Mouse (Mus musculus): ENCODE measurements around the gene Ccr1l1. TPM values are rescaled to one million over a fixed set of nuclear protein-coding genes. Genes with fewer than 3 reads are reported as not detected.
"Not testable (repeated sequence)": the region's sequence is repeated elsewhere in the genome, so short reads cannot be mapped to it uniquely, and the experiment has no call there.

Gene Ccr1l1
- total RNA-seq, 1 experiment from 2014 or later, result not detected

GRCm38 (mm10) chr9:123968290-123968912 lies 9.8 kb downstream of the Ccr1l1 start, which contains the start of gene Ccr1:
Gene Ccr1, minus strand, starts transcription at chr9:123968692.
- peak; percentile 59 to 75 for ATAC-seq (replicated peaks in 1 of 2; ENCODE audit: insufficient read depth in 1 of 2, low FRiP score in 2 of 2, low TSS enrichment in 1 of 2, low read depth in 1 of 2, poor library complexity in 2 of 2, severe bottlenecking in 2 of 2)

GRCm38 (mm10) chr9:123966858-123967495 lies 11.2 kb downstream of the Ccr1l1 start:
- ATAC-seq (replicated peaks in 1 of 2; ENCODE audit: insufficient read depth in 1 of 2, low FRiP score in 2 of 2, low TSS enrichment in 1 of 2, low read depth in 1 of 2, poor library complexity in 2 of 2, severe bottlenecking in 2 of 2), result not testable (repeated sequence)

GRCm38 (mm10) chr9:123964776-123965175 lies 13.4 kb downstream of the Ccr1l1 start:
- ATAC-seq (replicated peaks in 1 of 2; ENCODE audit: insufficient read depth in 1 of 2, low FRiP score in 2 of 2, low TSS enrichment in 1 of 2, low read depth in 1 of 2, poor library complexity in 2 of 2, severe bottlenecking in 2 of 2), result peak in 1 of 2 experiments; percentile 36; a peak in 1 of 4 replicates

DNA sequence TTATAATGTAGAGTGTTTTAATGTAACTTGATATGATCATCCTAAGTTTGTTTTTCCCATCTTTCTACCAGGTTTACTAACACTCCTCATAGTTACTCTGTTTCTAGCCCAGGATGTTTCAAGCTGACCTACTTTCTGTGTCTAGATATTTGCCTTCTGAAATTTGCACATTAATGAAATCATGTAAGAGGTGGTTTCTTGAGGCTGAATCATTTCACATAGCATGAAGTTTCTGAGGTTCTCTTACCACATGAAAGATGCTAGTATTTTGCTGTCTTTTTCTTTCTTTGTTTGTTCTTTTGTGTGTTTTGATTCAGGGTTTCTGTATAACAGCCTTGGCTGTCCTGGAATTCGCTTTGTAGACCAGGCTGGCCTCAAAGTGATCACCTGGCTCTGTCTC lies 18.0 kb downstream of the Ccr1l1 start:
- ATAC-seq (replicated peaks in 1 of 2; ENCODE audit: insufficient read depth in 1 of 2, low FRiP score in 2 of 2, low TSS enrichment in 1 of 2, low read depth in 1 of 2, poor library complexity in 2 of 2, severe bottlenecking in 2 of 2), result no peak

- peak; percentile 42 to 58; a peak in 2 of 4 replicates for ATAC-seq (replicated peaks in 1 of 2; ENCODE audit: insufficient read depth in 1 of 2, low FRiP score in 2 of 2, low TSS enrichment in 1 of 2, low read depth in 1 of 2, poor library complexity in 2 of 2, severe bottlenecking in 2 of 2)
Observed at GRCm38 (mm10) chr9:123957911-123958413, 20.2 kb downstream of the Ccr1l1 start.

DNA sequence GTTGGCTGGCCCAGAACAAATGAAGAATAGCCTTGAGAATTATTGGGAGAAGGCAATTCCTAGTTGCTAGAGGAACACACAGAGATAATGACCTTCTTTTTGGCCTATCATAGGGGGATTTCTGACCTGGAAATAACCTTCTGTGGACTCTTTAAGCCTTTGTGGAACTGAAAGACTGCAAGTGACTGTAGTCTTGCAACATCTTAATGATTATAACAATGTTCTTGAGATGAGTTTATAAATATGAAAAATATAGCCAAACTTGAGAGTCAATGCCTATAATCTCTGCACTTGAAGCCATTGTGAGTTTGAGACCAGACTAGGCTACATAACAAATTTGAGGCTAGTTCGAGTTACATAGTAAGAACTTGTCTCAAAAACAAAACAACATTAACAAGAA lies 21.3 kb downstream of the Ccr1l1 start:
- no peak for ATAC-seq (replicated peaks in 1 of 2; ENCODE audit: insufficient read depth in 1 of 2, low FRiP score in 2 of 2, low TSS enrichment in 1 of 2, low read depth in 1 of 2, poor library complexity in 2 of 2, severe bottlenecking in 2 of 2)

DNA sequence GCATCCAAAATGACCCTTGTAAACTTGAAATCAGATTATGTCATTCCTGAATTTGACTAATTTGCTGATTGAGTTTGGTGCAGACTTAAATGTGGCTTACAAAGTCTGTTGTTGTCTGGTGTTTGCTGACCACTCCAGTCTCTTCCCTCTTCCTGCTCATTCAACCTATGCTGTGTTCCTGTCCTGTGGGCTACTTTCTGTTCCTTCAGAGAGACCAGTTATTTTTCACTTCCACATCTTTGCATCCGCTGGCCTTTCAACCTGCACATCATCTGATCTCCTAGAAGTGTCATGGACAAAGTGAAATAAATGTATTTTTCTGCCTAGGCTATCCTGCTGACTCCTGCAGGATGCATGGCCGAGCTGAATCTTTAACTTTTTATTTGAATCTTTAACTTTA lies 24.7 kb downstream of the Ccr1l1 start:
- no peak for ATAC-seq (replicated peaks in 1 of 2; ENCODE audit: insufficient read depth in 1 of 2, low FRiP score in 2 of 2, low TSS enrichment in 1 of 2, low read depth in 1 of 2, poor library complexity in 2 of 2, severe bottlenecking in 2 of 2)

DNA sequence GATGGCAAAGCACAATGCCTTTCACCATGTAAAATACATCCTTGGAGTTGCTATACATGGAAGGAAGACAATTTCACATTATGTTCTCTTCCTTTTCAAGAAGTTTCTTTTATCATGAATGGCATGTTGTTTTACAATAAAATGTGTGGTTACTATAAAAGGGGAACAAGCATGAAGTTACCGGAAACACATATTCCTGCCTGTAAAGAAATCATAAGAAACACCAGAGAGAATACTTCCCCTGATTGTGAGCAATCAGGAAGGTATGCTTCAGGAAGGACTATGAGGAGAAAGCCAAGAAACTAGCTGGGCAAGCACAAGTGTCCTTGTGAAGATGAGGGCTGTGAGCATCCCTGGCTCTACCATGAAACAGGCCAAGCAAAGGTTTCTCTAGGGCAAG lies 27.0 kb downstream of the Ccr1l1 start:
- peak; percentile 83 to 85 for ATAC-seq (replicated peaks in 1 of 2; ENCODE audit: insufficient read depth in 1 of 2, low FRiP score in 2 of 2, low TSS enrichment in 1 of 2, low read depth in 1 of 2, poor library complexity in 2 of 2, severe bottlenecking in 2 of 2)

GRCm38 (mm10) chr9:123949432-123949831 lies 28.8 kb downstream of the Ccr1l1 start:
- ATAC-seq (replicated peaks in 1 of 2; ENCODE audit: insufficient read depth in 1 of 2, low FRiP score in 2 of 2, low TSS enrichment in 1 of 2, low read depth in 1 of 2, poor library complexity in 2 of 2, severe bottlenecking in 2 of 2), result no peak

DNA sequence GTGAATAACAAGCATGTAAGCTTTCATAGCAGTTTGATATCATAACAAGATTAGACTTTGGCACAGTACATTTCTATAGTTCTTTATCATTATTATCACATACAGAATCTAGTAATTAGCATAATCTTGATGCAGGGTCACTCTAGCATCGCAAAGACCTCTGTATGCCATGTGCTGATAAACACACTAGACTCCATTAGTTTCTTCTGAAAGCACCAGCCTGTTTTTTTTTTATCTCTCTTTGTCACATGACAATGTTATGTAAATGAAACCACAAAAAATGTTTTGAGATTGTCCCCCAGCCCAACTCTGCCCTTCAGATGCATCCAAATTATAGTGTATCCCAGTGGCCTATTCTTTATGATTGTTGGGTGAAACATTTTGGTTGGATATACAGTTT lies 30.4 kb downstream of the Ccr1l1 start:
- no peak for ATAC-seq (replicated peaks in 1 of 2; ENCODE audit: insufficient read depth in 1 of 2, low FRiP score in 2 of 2, low TSS enrichment in 1 of 2, low read depth in 1 of 2, poor library complexity in 2 of 2, severe bottlenecking in 2 of 2)

DNA sequence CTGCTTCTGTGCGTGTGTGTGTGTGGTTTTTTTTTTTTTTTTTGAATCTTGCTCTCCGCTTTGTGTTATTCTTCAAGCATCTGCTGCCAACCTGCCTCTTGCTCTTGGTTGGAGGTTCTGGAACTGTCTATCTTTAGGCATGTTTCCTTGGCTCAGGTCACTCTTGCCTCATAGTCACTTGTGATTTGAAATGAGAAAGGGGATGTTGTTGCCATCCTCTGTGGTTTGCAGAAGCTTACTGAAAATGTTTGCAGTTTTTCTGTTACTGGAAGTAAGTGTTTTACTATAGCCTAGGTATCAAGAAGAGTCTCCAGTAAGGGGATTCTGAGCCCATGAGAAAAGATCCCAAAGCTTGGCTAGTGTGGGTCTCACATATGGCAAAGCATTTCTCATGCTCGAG lies 36.2 kb downstream of the Ccr1l1 start:
- peak; percentile 30 to 65; a peak in 1 of 4 replicates for ATAC-seq (replicated peaks in 1 of 2; ENCODE audit: insufficient read depth in 1 of 2, low FRiP score in 2 of 2, low TSS enrichment in 1 of 2, low read depth in 1 of 2, poor library complexity in 2 of 2, severe bottlenecking in 2 of 2)

- peak; percentile 70 to 80 for ATAC-seq (replicated peaks in 1 of 2; ENCODE audit: insufficient read depth in 1 of 2, low FRiP score in 2 of 2, low TSS enrichment in 1 of 2, low read depth in 1 of 2, poor library complexity in 2 of 2, severe bottlenecking in 2 of 2)
Observed at GRCm38 (mm10) chr9:123941316-123941715, 36.9 kb downstream of the Ccr1l1 start.

GRCm38 (mm10) chr9:123940628-123941027 lies 37.6 kb downstream of the Ccr1l1 start:
- ATAC-seq (replicated peaks in 1 of 2; ENCODE audit: insufficient read depth in 1 of 2, low FRiP score in 2 of 2, low TSS enrichment in 1 of 2, low read depth in 1 of 2, poor library complexity in 2 of 2, severe bottlenecking in 2 of 2), result no peak

- no peak for ATAC-seq (replicated peaks in 1 of 2; ENCODE audit: insufficient read depth in 1 of 2, low FRiP score in 2 of 2, low TSS enrichment in 1 of 2, low read depth in 1 of 2, poor library complexity in 2 of 2, severe bottlenecking in 2 of 2)
Observed at GRCm38 (mm10) chr9:123940168-123940567, 38.0 kb downstream of the Ccr1l1 start.

DNA sequence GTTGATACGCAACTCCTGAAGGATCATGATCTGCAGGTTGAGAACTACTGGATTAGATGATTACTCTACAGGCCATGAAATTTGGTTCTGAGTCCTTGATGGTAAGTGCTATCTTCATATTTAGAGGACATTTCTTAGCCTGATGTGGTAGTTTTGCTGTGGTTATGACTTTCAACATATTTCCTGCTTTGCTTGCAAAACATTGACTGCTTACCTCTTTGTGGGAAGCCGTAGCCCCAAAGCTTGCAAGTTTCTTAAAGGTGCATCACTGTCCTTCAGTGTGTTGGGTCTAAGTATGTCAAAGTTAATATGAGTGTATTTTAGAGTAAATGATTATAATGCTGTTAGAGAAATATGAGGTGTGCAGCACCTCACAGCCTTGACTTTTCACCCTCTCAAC lies 40.2 kb downstream of the Ccr1l1 start:
- peak; percentile 20 to 46; a peak in 2 of 4 replicates for ATAC-seq (replicated peaks in 1 of 2; ENCODE audit: insufficient read depth in 1 of 2, low FRiP score in 2 of 2, low TSS enrichment in 1 of 2, low read depth in 1 of 2, poor library complexity in 2 of 2, severe bottlenecking in 2 of 2)

GRCm38 (mm10) chr9:123936604-123937280 lies 41.5 kb downstream of the Ccr1l1 start:
- ATAC-seq (replicated peaks in 1 of 2; ENCODE audit: insufficient read depth in 1 of 2, low FRiP score in 2 of 2, low TSS enrichment in 1 of 2, low read depth in 1 of 2, poor library complexity in 2 of 2, severe bottlenecking in 2 of 2), result peak in 1 of 2 experiments; percentile 27; a peak in 1 of 4 replicates

DNA sequence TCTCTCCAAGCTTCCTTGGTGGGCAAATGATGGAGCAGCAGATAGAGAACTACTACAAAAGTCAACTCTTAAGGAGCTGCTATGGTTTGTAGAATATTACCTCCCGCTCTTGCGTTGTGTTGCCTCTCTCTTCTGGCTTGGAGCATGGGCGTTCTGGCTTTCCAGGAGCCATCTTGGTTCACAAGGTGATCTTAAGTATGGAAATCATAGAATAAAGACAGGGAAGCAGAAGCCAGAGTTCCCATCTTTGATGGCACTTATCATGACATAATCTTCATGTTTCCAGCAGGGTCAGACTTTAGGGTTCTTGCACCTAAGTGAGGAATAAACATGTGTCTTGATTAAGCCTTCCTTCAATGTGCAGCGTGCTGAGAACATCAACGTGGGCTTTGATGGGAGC lies 42.4 kb downstream of the Ccr1l1 start:
- no peak for ATAC-seq (replicated peaks in 1 of 2; ENCODE audit: insufficient read depth in 1 of 2, low FRiP score in 2 of 2, low TSS enrichment in 1 of 2, low read depth in 1 of 2, poor library complexity in 2 of 2, severe bottlenecking in 2 of 2)

- ATAC-seq (replicated peaks in 1 of 2; ENCODE audit: insufficient read depth in 1 of 2, low FRiP score in 2 of 2, low TSS enrichment in 1 of 2, low read depth in 1 of 2, poor library complexity in 2 of 2, severe bottlenecking in 2 of 2), result no peak
Observed at GRCm38 (mm10) chr9:123935346-123935745, 42.9 kb downstream of the Ccr1l1 start.
